Mouse (Mus musculus) spleen, adult 2 months (tissue): ENCODE results near the gene Enah.

Experiments used
- CTCF ChIP-seq: fragments of 200-500 bp; IDR thresholded peaks from 2 replicates; pipeline ENCODE4 v1.5.1; 2011; ENCODE audit warnings: mild to moderate bottlenecking, inconsistent platforms; ENCODE audit not compliant: insufficient read depth, insufficient read length, insufficient replicate concordance; ENCODE audit errors: extremely low read depth
- POLR2A ChIP-seq: fragments of 200-500 bp; IDR thresholded peaks from 2 replicates; pipeline ENCODE4 v1.6.1; 2011; ENCODE audit warnings: low read depth, low read length, inconsistent platforms

DNA sequence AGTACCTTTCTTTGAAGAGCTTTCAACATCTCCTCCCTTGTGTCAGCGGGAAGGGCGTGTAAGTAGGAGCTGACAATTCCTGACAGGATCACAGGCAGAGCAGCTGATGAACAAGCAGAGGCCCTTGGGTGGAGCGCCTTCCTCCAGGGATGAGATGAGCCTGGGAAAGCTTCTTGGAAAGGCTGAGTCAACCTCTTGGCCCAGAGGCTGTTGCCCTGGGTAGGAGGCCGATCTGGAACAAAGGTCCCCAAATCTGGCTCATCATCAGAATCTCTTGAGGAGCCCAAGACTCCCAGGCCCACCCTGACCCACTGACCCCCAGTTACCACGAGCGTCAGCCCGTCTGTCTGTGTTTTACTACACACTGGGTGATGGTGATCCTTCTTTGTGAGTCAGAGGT is 48.3 kb upstream of the Enah start:
- TF ChIP-seq POLR2A (no peak), CTCF (no peak)
